Mouse (Mus musculus) bone marrow, adult 2 months (tissue): ENCODE measurements around the gene Gpr22.

Experiments
- CTCF ChIP-seq: fragments of 200-500 bp; IDR thresholded peaks from 2 replicates; pipeline ENCODE4 v1.5.1; 2011; ENCODE audit warnings: low read length, control low read depth; ENCODE audit not compliant: control insufficient read depth, insufficient read depth
- POLR2A ChIP-seq: fragments of 200-500 bp; IDR thresholded peaks from 2 replicates; pipeline ENCODE4 v1.6.1; 2011; ENCODE audit warnings: low read depth, mild to moderate bottlenecking, control low read depth, low read length, borderline replicate concordance; ENCODE audit not compliant: control insufficient read depth

GRCm38 (mm10) chr12:31700623-31701347 lies 13.0 kb downstream of the Gpr22 start:
- TF ChIP-seq CTCF (no peak), POLR2A (no peak)
